Mouse (Mus musculus) hindbrain, embryonic 11.5 days (tissue): ENCODE results near the gene Ctdsp2. TPM values are rescaled to one million over a fixed set of nuclear protein-coding genes. Genes with fewer than 3 reads are reported as not detected.

Source experiments
- ATAC-seq: fragments of 200-750 bp; cut with Nextera tagmentation; 2 replicates; pipeline ENCODE4 v1.8.0; 2017; ENCODE audit warnings: mild to moderate bottlenecking, moderate TSS enrichment, moderate library complexity; ENCODE audit not compliant: low FRiP score
- DNase-seq: peaks from one replicate; pipeline ENCODE4 v3.0.0-alpha.2; 2015; ENCODE audit warnings: low spot score
- H3K27ac ChIP-seq: fragments of 300-500 bp; sonication (generic); 2 replicates; pipeline ENCODE4 v1.5.1; 2014; ENCODE audit warnings: mild to moderate bottlenecking, low read depth, low read length
- H3K27me3 ChIP-seq: fragments of 300-500 bp; sonication (generic); 2 replicates; pipeline ENCODE4 v1.6.1; 2014; ENCODE audit warnings: mild to moderate bottlenecking, low read length, moderate library complexity, mixed read lengths; ENCODE audit not compliant: control insufficient read depth, insufficient read depth
- H3K36me3 ChIP-seq: fragments of 300-500 bp; sonication (generic); 2 replicates; pipeline ENCODE4 v1.6.1; 2014; ENCODE audit warnings: mild to moderate bottlenecking, low read length, moderate library complexity, mixed read lengths; ENCODE audit not compliant: control insufficient read depth, insufficient read depth
- H3K4me1 ChIP-seq: fragments of 300-500 bp; sonication (generic); replicated peaks from 2 replicates; pipeline ENCODE4 v1.6.1; 2014; ENCODE audit warnings: low read length, mixed read lengths; ENCODE audit not compliant: control insufficient read depth, insufficient read depth
- H3K4me2 ChIP-seq: fragments of 300-500 bp; sonication (generic); replicated peaks from 2 replicates; pipeline ENCODE4 v1.6.1; 2014; ENCODE audit warnings: mild to moderate bottlenecking, low read depth, low read length
- H3K4me3 ChIP-seq: fragments of 300-500 bp; sonication (generic); 2 replicates; pipeline ENCODE4 v1.5.1; 2014; ENCODE audit warnings: low read depth, low read length
- H3K9ac ChIP-seq: fragments of 300-500 bp; sonication (generic); 2 replicates; pipeline ENCODE4 v1.6.1; 2014; ENCODE audit warnings: low read depth, low read length
- H3K9me3 ChIP-seq: fragments of 300-500 bp; sonication (generic); 2 replicates; pipeline ENCODE4 v1.6.1; 2016; ENCODE audit warnings: low read length; ENCODE audit not compliant: control insufficient read depth
- WGBS: fragments of 180-500 bp; shearing (Covaris S2); extraction: QIAGEN DNeasy Blood & Tissue Kit; methylation state at CpG from one replicate; pipeline ENCODE4 v1.1.7; 2014; 5-methylcytosine and 5-hydroxymethylcytosine counted together
- microRNA counts: library from miRNA; unstranded; fragments of <30 nt; microRNA quantifications from one replicate; lab custom pipeline; 2015
- polyA plus RNA-seq: library from polyadenylated mRNA; unstranded; fragments of >200 nt; fragmentation: Nextera tagmentation; extraction: Ambion mirVana; gene quantifications from 2 replicates; pipeline ENCODE4 v1.2.1, GENCODE M21; 2014

The Ctdsp2 gene
- polyA plus RNA-seq, 1 experiment from 2014 or later = 40.3 TPM

DNA sequence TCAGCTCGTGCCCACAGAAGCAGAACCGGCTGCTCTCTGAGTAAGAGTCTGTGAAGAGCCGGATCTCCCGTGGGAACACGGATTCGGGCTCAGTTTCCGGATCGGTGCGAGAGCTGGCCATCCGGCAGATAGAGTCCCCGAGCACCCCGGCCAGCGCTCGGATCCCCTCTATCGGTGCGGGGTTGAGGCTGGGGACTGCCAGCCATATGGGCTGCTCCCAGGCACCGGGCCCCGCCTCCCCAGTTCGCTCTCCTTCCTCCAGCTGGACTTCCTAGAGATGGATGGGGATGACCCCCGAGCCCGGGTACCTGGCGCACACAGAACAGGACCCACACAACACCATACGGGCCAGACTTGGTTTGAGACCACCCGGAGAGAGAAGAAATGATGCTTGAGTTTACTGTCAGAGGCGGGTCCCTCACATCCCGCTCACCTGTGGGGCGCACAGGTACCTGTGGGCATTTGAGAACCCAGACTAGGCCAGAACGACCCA lies 62.8 kb downstream of the Ctdsp2 start, which contains the start of the genes Mettl1 and Eef1akmt3:
TSS of gene Mettl1 (plus strand) at position 141 of the 493 bp plus-strand sequence.
TSS of gene Eef1akmt3 (minus strand) at position 240 of the 493 bp plus-strand sequence.
- Histone ChIP-seq H3K4me3 (peak within 1 kb of the TSS; percentile 80), H3K9me3 (no peaks in the 10 kb centered on the region), H3K4me2 (peak within 1 kb of the TSS; percentile 90), H3K4me1 (peaks cover 3% of the 10 kb centered on the region; the same call in 1 of the 2 replicates), H3K27me3 (no peaks in the 10 kb centered on the region), H3K9ac (peak within 1 kb of the TSS; percentile 67), H3K27ac (0 out of 2 replicates have a peak within 1 kb of the TSS, but pooled peaks have one; percentile 25), H3K36me3 (no peaks in the 10 kb centered on the region)
- peak; percentile 74 for ATAC-seq
- under 1% methylated on average over 28 of the region's 28 CpGs for WGBS
- no peak for DNase-seq

DNA sequence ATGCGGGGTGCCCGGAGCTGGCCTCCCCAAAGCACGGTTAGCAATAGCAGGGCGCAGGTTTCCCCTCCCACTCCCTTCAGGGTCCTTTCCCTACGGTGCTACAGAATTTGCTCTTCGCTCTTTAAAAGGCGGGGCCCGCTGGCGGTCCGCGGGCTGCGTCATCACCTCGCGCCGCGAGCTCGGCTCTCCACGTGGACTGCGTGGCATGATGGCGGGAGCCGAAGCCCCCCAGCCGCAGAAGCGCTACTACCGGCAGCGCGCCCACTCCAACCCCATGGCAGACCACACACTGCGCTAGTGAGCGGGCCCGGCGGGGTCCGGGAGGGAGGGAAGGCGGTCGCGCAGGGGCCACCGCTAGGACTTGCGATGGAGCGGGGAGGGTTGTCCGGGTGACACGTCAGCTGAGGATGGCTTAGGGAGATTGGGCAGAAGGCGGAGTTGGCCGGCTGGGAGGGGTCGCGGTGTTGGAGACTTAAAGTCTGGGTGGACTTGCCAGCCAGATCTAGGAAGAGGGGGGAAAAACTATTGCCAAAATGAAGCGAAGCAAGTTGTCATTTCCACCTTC lies 63.3 kb downstream of the Ctdsp2 start:
- Histone ChIP-seq H3K4me1 (peaks cover 3% of the 10 kb centered on the region; the same call in 1 of the 2 replicates), H3K27ac (0 out of 2 replicates have a peak overlapping the region, but pooled peaks have one; percentile 25), H3K9ac (peak overlapping the region; percentile 67), H3K4me3 (peak overlapping the region; percentile 80), H3K36me3 (no peaks in the 10 kb centered on the region), H3K4me2 (peak overlapping the region; percentile 90), H3K27me3 (no peaks in the 10 kb centered on the region), H3K9me3 (no peaks in the 10 kb centered on the region)
- DNase-seq = peak; percentile 95
- ATAC-seq = peak; percentile 90
- under 1% methylated on average over 44 of the region's 44 CpGs for WGBS

DNA sequence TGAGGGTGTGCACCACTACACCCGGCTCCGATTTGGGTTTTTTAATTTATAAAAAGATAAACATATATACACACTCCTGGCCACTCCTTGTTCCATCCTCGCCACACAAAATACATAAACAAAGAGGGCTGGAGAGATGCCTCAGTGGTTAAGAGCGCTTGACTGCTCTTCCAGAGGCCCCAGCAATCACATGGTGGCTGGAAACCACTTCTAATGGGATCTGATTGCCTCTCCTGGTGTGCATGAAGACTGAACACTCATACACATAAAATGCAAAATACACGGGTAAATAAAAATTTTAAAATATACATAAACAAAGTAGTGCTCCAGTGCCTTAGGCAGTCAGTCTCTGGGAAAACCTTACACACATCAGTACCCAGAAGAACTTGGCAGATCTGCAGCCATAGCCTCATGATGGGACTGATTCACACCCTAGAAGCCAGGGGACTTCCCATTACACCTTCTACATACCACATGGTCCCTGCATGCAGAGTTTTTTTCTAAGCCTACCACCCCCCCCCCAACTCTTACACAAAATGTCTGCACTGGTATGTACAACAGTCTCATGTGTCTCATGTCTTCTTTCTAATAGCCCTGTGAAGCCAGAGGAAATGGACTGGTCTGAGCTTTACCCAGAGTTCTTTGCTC lies 64.1 kb downstream of the Ctdsp2 start:
- Histone ChIP-seq H3K27ac (no peak overlapping the region), H3K4me2 (peak overlapping the region; percentile 90), H3K4me1 (peaks cover 3% of the 10 kb centered on the region; the same call in 1 of the 2 replicates), H3K9ac (peak overlapping the region; percentile 67; the same call in 1 of the 2 replicates), H3K9me3 (no peaks in the 10 kb centered on the region), H3K4me3 (peak overlapping the region; percentile 80), H3K27me3 (peaks cover 2% of the 10 kb centered on the region; the same call in 1 of the 2 replicates), H3K36me3 (no peaks in the 10 kb centered on the region)
- 21% methylated on average over 5 of the region's 5 CpGs for WGBS
- ATAC-seq = no peak
- DNase-seq = no peak

DNA sequence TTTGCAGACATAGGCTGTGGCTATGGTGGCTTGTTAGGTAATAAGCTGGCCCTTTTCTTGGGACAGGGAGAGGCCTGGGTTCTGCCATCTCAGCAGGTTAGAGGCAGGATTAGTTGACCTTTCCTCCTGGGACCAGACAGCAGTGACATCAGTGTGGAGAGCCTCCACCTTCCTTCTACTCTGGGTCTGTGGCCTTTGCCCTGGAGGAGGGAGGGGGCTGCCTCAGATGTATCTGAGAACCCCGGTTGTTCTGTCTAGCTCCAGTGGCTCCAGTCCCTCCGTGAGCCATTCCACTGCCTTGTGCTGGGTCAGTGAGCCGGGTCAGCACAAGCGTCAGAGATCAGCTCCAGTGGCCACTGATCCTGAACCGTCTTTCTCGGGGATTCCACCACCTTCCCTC lies 64.7 kb downstream of the Ctdsp2 start:
- no peak overlapping the region for H3K4me2 ChIP-seq
- no peak for DNase-seq
- no peak overlapping the region for H3K27ac ChIP-seq
- no peak for ATAC-seq
- WGBS = 79% methylated on average over 6 of the region's 6 CpGs
- no peak overlapping the region for H3K9ac ChIP-seq
- H3K4me3 ChIP-seq = no peak overlapping the region
- H3K9me3 ChIP-seq = no peaks in the 10 kb centered on the region
- H3K27me3 ChIP-seq = peaks cover 8% of the 10 kb centered on the region
- peaks cover 3% of the 10 kb centered on the region; the same call in 1 of the 2 replicates for H3K4me1 ChIP-seq
- no peaks in the 10 kb centered on the region for H3K36me3 ChIP-seq

DNA sequence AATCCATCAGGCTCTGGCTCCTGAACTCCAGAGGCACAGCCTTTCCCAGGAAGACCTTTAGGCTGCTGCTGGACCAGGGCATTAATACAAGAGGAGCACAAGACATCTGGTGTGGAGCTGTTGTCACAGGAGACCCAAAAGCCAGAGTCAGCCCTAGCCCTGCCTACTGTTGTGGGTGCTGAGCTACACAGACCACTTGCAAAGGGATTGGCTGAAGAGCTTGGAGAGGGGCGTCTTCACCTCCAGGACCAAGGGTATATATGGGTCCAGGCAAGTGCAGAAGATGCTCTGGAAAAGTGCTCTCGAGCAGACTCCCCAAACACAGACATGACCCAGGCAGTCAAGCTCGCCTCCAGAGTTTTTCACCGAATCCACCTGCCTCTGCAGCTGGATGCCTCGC lies 69.4 kb downstream of the Ctdsp2 start, which contains the start of gene Cyp27b1:
TSS of gene Cyp27b1 (plus strand) at position 297 of the 400 bp plus-strand sequence.
- Histone ChIP-seq H3K4me1 (no peaks in the 10 kb centered on the region), H3K9ac (no peak within 1 kb of the TSS), H3K27ac (no peak within 1 kb of the TSS), H3K4me2 (no peak within 1 kb of the TSS), H3K9me3 (no peaks in the 10 kb centered on the region), H3K27me3 (peaks cover 41% of the 10 kb centered on the region), H3K36me3 (no peaks in the 10 kb centered on the region), H3K4me3 (no peak within 1 kb of the TSS)
- ATAC-seq (no peak), DNase-seq (no peak)
- WGBS = 29% methylated on average over 5 of the region's 5 CpGs

DNA sequence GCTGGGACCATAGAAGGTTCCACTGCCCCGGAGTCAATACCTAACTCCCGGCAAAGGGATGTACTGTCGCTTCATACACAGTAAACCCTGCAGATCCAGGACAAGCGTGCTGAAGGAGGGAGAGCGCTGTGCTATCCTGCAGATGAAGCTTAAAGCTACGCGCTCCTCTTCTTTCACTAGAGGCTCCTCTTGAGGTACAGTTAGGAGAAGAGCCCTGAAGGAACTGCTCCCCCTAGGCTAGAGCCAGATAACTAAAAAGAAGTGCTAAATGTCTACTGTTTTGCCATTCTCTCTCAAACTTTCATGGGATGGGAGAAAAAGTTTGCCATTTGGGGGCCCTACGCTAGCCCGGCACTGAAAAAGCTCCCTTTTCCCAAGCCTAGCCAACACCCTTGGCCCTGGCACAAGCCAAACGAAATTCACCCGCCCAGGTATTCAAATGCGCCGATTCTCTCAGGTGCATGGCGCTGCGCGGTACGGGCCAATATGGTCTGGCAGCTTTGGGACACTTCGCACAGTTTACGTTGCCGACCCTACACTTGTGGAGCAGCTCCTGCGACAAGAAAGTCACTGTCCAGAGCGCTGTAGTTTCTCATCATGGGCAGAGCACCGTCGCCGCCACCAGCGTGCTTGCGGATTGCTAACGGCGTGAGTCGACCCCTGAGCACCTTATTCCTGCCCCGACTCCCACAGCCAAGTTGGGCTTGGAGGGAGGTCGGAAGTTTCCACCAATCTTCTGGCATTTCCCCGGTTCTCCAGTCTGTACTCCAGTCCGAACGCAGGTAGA lies 70.3 kb downstream of the Ctdsp2 start:
- peak; percentile 34 for DNase-seq
- no peak overlapping the region for H3K27ac ChIP-seq
- H3K9me3 ChIP-seq = no peaks in the 10 kb centered on the region
- H3K4me2 ChIP-seq = no peak overlapping the region
- no peak overlapping the region for H3K4me3 ChIP-seq
- no peak for ATAC-seq
- peaks cover 41% of the 10 kb centered on the region for H3K27me3 ChIP-seq
- H3K4me1 ChIP-seq = no peaks in the 10 kb centered on the region
- WGBS = 4% methylated on average over 35 of the region's 35 CpGs
- H3K36me3 ChIP-seq = no peaks in the 10 kb centered on the region
- no peak overlapping the region for H3K9ac ChIP-seq

MicroRNAs within 50 kb of the gene (microRNA counts, 519-probe panel; counts per million panel counts)
- microRNA mmu-miR-26a (lab: Ali Mortazavi, UCI) (3,754 counts per million, percentile 31 among the panel's probes with 10 or more counts), microRNA mmu-miR-546 (lab: Ali Mortazavi, UCI) (not detected)

Other genes starting within 250 kb of the Ctdsp2 start
- gene Atp23, start 77.4 kb upstream of the Ctdsp2 start, polyA plus RNA-seq = 14.3 TPM in 2 replicates
- 0.29 and 1.7 TPM in 2 replicates for gene Avil, start 22.0 kb downstream of the Ctdsp2 start, polyA plus RNA-seq
- 75.6 and 78.7 TPM in 2 replicates for gene Tsfm, start 52.1 kb downstream of the Ctdsp2 start, polyA plus RNA-seq
- gene Mettl1, start 62.7 kb downstream of the Ctdsp2 start, polyA plus RNA-seq = 32.4 and 36.7 TPM in 2 replicates
- gene Eef1akmt3, start 62.8 kb downstream of the Ctdsp2 start, polyA plus RNA-seq = 0.08 and 0.15 TPM in 2 replicates
- gene Cyp27b1, start 69.5 kb downstream of the Ctdsp2 start, polyA plus RNA-seq = 0.11 and 0.20 TPM in 2 replicates
- 3.6 and 4.2 TPM in 2 replicates for gene March9, start 81.5 kb downstream of the Ctdsp2 start, polyA plus RNA-seq
- 2,639 and 2,665 TPM in 2 replicates for gene Cdk4, start 84.8 kb downstream of the Ctdsp2 start, polyA plus RNA-seq
- 111 and 140 TPM in 2 replicates for gene Tspan31, start 91.5 kb downstream of the Ctdsp2 start, polyA plus RNA-seq
- gene Agap2, start 96.6 kb downstream of the Ctdsp2 start, polyA plus RNA-seq = 0.68 and 1.2 TPM in 2 replicates
- 40.3 and 46.6 TPM in 2 replicates for gene Os9, start 142.4 kb downstream of the Ctdsp2 start, polyA plus RNA-seq
- gene B4galnt1, start 186.5 kb downstream of the Ctdsp2 start, polyA plus RNA-seq = 10.4 and 12.4 TPM in 2 replicates
- 0.73 and 0.96 TPM in 2 replicates for gene Slc26a10, start 201.9 kb downstream of the Ctdsp2 start, polyA plus RNA-seq
- gene Arhgef25, start 211.4 kb downstream of the Ctdsp2 start, polyA plus RNA-seq = 30.1 and 32.0 TPM in 2 replicates
- gene Dtx3, start 217.0 kb downstream of the Ctdsp2 start, polyA plus RNA-seq = 143 and 158 TPM in 2 replicates
- gene Pip4k2c, start 232.9 kb downstream of the Ctdsp2 start, polyA plus RNA-seq = 11.8 and 12.9 TPM in 2 replicates